Mouse (Mus musculus): ENCODE results near the gene Gm5414.

Gm5414 gene

GRCm38 (mm10) chr15:101627884-101628283 lies at the start of gene Gm5414:
Gene Gm5414, minus strand, starts transcription at chr15:101628188.
- DNase-seq (ENCODE audit: low read depth, low spot score), result no peak

GRCm38 (mm10) chr15:101675978-101676377 lies 48.0 kb upstream of the Gm5414 start:
- DNase-seq (ENCODE audit: low read depth, low spot score), result no peak

GRCm38 (mm10) chr15:101652736-101653265 lies 24.8 kb upstream of the Gm5414 start:
- no peak for DNase-seq (ENCODE audit: low read depth, low spot score)

GRCm38 (mm10) chr15:101647280-101647679 lies 19.3 kb upstream of the Gm5414 start, which contains the start of gene Gm5478:
Gene Gm5478, minus strand, starts transcription at chr15:101647380.
- DNase-seq (ENCODE audit: low read depth, low spot score), result no peak

DNA sequence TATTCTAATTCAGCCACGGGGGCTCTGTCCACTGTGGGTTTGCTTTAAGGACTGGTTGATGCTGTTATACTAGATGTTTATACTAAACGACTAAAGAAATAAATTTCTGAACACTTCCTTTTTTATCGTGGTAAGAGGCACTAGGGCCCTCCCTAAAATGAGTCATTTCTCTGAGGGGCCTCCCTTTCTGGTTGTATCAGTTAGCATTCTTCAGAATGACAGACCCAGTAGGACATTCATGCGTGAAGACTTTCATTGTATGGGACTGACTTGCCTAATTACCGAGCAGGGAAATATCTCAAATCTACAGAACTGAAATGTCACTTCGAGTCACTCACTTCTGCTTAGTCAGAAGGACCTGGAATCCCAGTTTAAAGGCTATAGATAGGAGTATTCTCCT lies 28.9 kb downstream of the Gm5414 start:
- DNase-seq (ENCODE audit: low read depth, low spot score), result no peak

- no peak for DNase-seq (ENCODE audit: low read depth, low spot score)
Measured at GRCm38 (mm10) chr15:101588216-101588615, 39.8 kb downstream of the Gm5414 start.

DNA sequence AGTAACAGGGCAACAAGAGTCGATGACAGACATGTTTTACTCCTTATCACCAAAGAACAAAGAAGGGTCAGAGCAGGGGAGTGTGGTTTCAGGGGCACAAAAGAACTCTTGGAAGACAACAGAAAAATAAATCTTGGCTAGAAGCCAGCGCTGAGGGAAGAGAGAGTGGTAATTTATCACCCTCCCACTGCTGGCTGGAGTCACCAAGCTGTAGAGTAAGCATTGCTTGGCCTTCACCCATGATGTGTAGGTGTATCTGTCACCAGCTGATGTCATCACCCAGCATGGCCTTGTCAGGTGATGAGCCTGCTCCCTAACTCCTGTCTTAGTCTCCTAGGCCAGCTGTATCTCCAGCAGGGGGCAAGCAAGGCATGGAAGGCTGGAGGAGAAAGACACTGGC lies 43.5 kb downstream of the Gm5414 start:
- peak; percentile 17 for DNase-seq (ENCODE audit: low read depth, low spot score)

DNA sequence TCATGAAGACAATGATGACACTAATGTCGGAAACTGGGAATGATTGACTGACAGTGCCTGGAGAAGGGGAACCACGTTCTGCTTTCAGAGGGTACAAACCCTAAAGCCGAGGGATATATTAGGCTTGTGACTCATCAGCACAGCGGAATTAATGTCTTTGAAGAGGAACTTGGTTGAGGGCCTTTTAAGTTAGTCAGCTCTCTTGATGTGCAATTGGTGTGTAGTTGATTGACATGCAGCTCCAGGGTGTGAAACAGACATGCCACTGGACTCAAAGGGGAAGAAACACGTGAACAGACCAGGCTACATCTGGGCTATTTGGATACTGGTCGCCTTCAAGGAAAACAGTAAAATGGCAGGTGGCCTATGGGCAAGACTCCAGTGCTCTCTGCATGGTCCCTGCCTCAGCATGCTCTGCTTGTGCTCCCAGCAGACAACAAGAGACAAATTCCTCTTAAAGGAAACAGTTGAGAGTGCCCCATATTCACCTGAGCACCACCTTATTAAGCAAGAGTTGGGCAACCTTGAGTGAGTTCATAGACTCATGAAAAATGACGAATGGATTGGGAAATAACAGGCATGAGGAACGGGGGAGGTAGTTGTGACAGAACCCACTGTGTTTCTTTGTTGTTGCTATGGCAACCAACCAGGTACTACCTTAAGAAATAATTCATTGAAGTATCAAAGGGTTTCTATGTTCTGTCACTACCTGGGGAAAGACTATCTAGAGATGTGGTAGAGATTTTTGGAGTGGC lies 44.6 kb downstream of the Gm5414 start:
- DNase-seq (ENCODE audit: low read depth, low spot score), result no peak

- DNase-seq (ENCODE audit: low read depth, low spot score), result no peak
Measured at GRCm38 (mm10) chr15:101581701-101582100, 46.3 kb downstream of the Gm5414 start.

GRCm38 (mm10) chr15:101575506-101575905 lies 52.5 kb downstream of the Gm5414 start:
- DNase-seq (ENCODE audit: low read depth, low spot score), result no peak
